Mouse (Mus musculus) mouse embryonic stem cell (cell line): ENCODE data around the gene Gria2.

Experiments used
- in situ Hi-C, 2 experiments: fragments of 300-500 bp; cut with MboI; formaldehyde crosslinking; loops; 1 replicate in 1 of 2; 3 replicates in 1 of 2; pipeline ENCODE4 v1.14.3; 2019 to 2020; ENCODE audit warnings: low sequenced_read_pairs in 2 of 2, low pct_unique_long_range_greater_than_20kb in 1 of 2, mixed read lengths in 1 of 2; ENCODE audit not compliant: unreplicated experiment in 1 of 2

Gene Gria2

DNA sequence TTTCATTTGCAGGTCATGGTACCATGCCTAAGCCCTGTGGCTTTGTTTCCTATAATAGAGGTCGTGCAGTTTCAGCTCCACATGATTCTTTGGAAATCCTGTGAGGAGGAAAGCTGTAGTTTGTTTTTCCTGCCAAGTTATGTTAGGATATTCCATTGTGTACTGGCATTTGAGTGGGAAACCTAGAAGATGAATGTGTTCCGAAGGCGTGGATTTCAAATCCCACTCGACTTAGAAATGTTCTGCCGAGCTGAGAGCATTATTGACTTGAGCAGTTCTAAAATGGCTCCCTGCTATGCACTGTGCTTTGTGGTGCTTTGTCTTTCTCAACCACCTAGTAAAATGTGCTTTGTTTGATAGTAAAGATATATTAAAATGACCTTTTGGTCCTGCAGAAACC is 150.4 kb downstream of the Gria2 start:
- in situ Hi-C loops = no loop called here
